Comparison of ENCODE assay signal across 10 mouse cellular contexts in genomic region chr13:39350668-39351067, GRCm38 (mm10).
DNase-seq lines count a peak whose midpoint lies in the region; ATAC-seq and TF ChIP-seq lines count a peak whose summit lies in the region.
"Had no signal": no experiment of that assay in that cellular context is flagged by ENCODE, and none has a peak within 500 bp of the region (broad histone marks: within the 10 kb centered on the region; RNA-seq: fewer than 3 reads in every experiment).

No protein-coding gene starts in this region.

- no peaks in the 10 kb centered on the region for H3K4me1 ChIP-seq in hindbrain, embryonic 14.5 days (replicated peaks; ENCODE audit: control insufficient read depth, insufficient read depth, low read length)
- H3K4me1 ChIP-seq in hindbrain, embryonic 12.5 days, result 0 out of 2 replicates have a peak, but pooled peaks cover 4% of the 10 kb centered on the region

- H3K9ac ChIP-seq in hindbrain, embryonic 14.5 days, result no peak overlapping the region
- no peak overlapping the region for H3K9ac ChIP-seq in hindbrain, embryonic 12.5 days
- H3K9ac ChIP-seq: neural tube, embryonic 15.5 days had no signal

- TF ChIP-seq CTCF in layer of hippocampus, adult 2 months (conservative IDR thresholded peaks at IDR 0.05), result peak; percentile 53

- H3K9me3 ChIP-seq in hindbrain, embryonic 14.5 days (ENCODE audit: control insufficient read depth, low read length), result no peaks in the 10 kb centered on the region
- no peaks in the 10 kb centered on the region for H3K9me3 ChIP-seq in hindbrain, embryonic 12.5 days (replicated peaks)
- H3K9me3 ChIP-seq: neural tube, embryonic 15.5 days had no signal

- H3K4me3 ChIP-seq in hindbrain, embryonic 14.5 days (replicated peaks; ENCODE audit: low read length), result no peak overlapping the region
- no peak overlapping the region for H3K4me3 ChIP-seq in hindbrain, embryonic 12.5 days
- H3K4me3 ChIP-seq in layer of hippocampus, adult 2 months, result peak overlapping the region; percentile 22
- H3K4me3 ChIP-seq: neural tube, embryonic 15.5 days had no signal

- no peak overlapping the region for H3K4me2 ChIP-seq in hindbrain, embryonic 14.5 days (replicated peaks)
- no peak overlapping the region for H3K4me2 ChIP-seq in hindbrain, embryonic 12.5 days (replicated peaks)
- H3K4me2 ChIP-seq: neural tube, embryonic 15.5 days had no signal

- H3K27ac ChIP-seq in hindbrain, embryonic 14.5 days, result no peak overlapping the region
- H3K27ac ChIP-seq in hindbrain, embryonic 12.5 days, result no peak overlapping the region
- H3K27ac ChIP-seq in layer of hippocampus, adult 2 months, result peak overlapping the region; percentile 72
- H3K27ac ChIP-seq: neural tube, embryonic 15.5 days had no signal

- no peaks in the 10 kb centered on the region for H3K36me3 ChIP-seq in hindbrain, embryonic 14.5 days (replicated peaks; ENCODE audit: control insufficient read depth, insufficient read depth)
- no peaks in the 10 kb centered on the region for H3K36me3 ChIP-seq in hindbrain, embryonic 12.5 days
- H3K36me3 ChIP-seq: neural tube, embryonic 15.5 days had no signal

- 59% methylated on average over 12 of the region's 12 CpGs for WGBS in hindbrain, embryonic 14.5 days
- WGBS in hindbrain, embryonic 12.5 days, result 62% methylated on average over 12 of the region's 12 CpGs

- no peaks in the 10 kb centered on the region for H3K27me3 ChIP-seq in hindbrain, embryonic 14.5 days (ENCODE audit: control insufficient read depth, insufficient read depth, low read length)
- no peaks in the 10 kb centered on the region for H3K27me3 ChIP-seq in hindbrain, embryonic 12.5 days
- H3K27me3 ChIP-seq: neural tube, embryonic 15.5 days had no signal

- no peak for ATAC-seq in hindbrain, embryonic 14.5 days (ENCODE audit: low FRiP score)
- no peak for ATAC-seq in hindbrain, embryonic 12.5 days (ENCODE audit: low FRiP score)

- peak; percentile 27 for DNase-seq in hindbrain, embryonic 14.5 days (ENCODE audit: low spot score)
- peak; percentile 95 for DNase-seq in cerebellum, adult 9-11 months
- peak; percentile 52 to 60 for DNase-seq in layer of hippocampus, adult 2 months (ENCODE audit: low spot score in 2 of 2)
- DNase-seq in right cerebral cortex, adult 18-20 months, result peak; percentile 30
- DNase-seq in ovary, adult 18-20 months (ENCODE audit: low spot score), result no peak
- no peak for DNase-seq in thymus, postnatal 36 days
- DNase-seq in heart, adult 9 months (ENCODE audit: low spot score in 2 of 2), result no peak
- DNase-seq: lung, postnatal 36 days had no signal

Comparison
In these comparisons a context has a peak if more than half of its experiments do, and no peak if none do; other contexts are left out.
1. DNase-seq: peak in hindbrain, embryonic 14.5 days (single experiment), cerebellum, adult 9-11 months (single experiment), layer of hippocampus, adult 2 months (2 of 2) and right cerebral cortex, adult 18-20 months (single experiment); none in ovary, adult 18-20 months (single experiment), thymus, postnatal 36 days (0 of 2) and heart, adult 9 months (0 of 2).